Mouse (Mus musculus): ENCODE data around the gene Exoc6.

DNA sequence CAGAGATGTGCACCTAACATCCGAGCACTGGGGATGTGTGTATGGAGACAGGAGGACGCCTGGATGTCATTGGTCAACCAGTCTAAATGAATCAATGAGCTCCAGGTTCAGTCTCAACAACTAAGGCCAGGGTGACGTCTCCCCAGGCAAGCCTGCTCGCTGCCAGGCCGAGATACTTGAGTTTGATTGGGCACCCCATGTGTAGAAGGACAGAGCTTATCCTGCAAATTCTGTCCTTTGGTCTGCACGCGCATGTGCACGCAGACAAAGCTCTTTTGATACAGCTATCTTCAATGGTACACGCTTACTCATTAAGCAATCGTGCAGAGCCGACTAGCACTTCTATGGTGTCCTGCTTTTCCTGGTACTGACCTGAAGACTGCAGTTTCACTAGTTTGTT lies 24.3 kb upstream of the Exoc6 start:
- no peak for TF ChIP-seq FLI1 (IDR thresholded peaks at IDR 0.05; ENCODE audit: low read length)
- TF ChIP-seq GATA1 (IDR thresholded peaks at IDR 0.05; ENCODE audit: borderline replicate concordance, low read length), result no peak
